Mouse (Mus musculus) ES-Bruce4 (cell line): ENCODE measurements around the gene Rtl6. TPM values are rescaled to one million over a fixed set of nuclear protein-coding genes. Genes with fewer than 3 reads are reported as not detected.

Experiments
- H3K27ac ChIP-seq: 2 replicates; pipeline ENCODE4 v1.5.1; 2012; ENCODE audit warnings: low read length, inconsistent platforms; ENCODE audit not compliant: insufficient read depth
- H3K27me3 ChIP-seq: 2 replicates; pipeline ENCODE4 v1.6.1; 2012; ENCODE audit warnings: mild to moderate bottlenecking, low read length, inconsistent platforms; ENCODE audit not compliant: control insufficient read depth, poor library complexity, insufficient read depth, severe bottlenecking
- H3K36me3 ChIP-seq: 2 replicates; pipeline ENCODE4 v1.6.1; 2012; ENCODE audit warnings: inconsistent platforms, mild to moderate bottlenecking, low read length, moderate library complexity; ENCODE audit not compliant: control insufficient read depth, poor library complexity, insufficient read depth, severe bottlenecking
- H3K4me1 ChIP-seq: one replicate; pipeline ENCODE4 v1.8.1; 2011; ENCODE audit warnings: low read length; ENCODE audit not compliant: control insufficient read depth, insufficient read depth
- H3K4me3 ChIP-seq: 2 replicates; pipeline ENCODE4 v1.5.1; 2011; ENCODE audit warnings: low read depth, mild to moderate bottlenecking, low read length
- H3K9ac ChIP-seq: 2 replicates; pipeline ENCODE4 v1.6.1; 2012; ENCODE audit warnings: low read depth, mild to moderate bottlenecking, inconsistent platforms; ENCODE audit not compliant: poor library complexity, severe bottlenecking
- H3K9me3 ChIP-seq: replicated peaks from 2 replicates; pipeline ENCODE4 v1.6.1; 2012; ENCODE audit warnings: mild to moderate bottlenecking, low read length, inconsistent platforms; ENCODE audit not compliant: control insufficient read depth, poor library complexity, insufficient read depth, severe bottlenecking
- CTCF ChIP-seq: IDR thresholded peaks from one replicate; pipeline ENCODE4 v1.8.1; 2011; ENCODE audit warnings: low read depth, low read length
- EP300 ChIP-seq: IDR thresholded peaks from 2 replicates; pipeline ENCODE4 v1.6.1; 2011; ENCODE audit warnings: low read depth, low read length; ENCODE audit not compliant: insufficient read depth
- POLR2A ChIP-seq: IDR thresholded peaks from one replicate; pipeline ENCODE4 v1.8.1; 2011; ENCODE audit warnings: low read length; ENCODE audit not compliant: insufficient read depth
- polyA plus RNA-seq: library from polyadenylated mRNA; stranded (reverse); fragments of >200 nt; gene quantifications from 2 replicates; pipeline ENCODE4 v1.2.4, GENCODE M21; 2011; ENCODE audit warnings: low read depth; ENCODE audit not compliant: missing spikeins, insufficient read depth, insufficient read length

The Rtl6 gene
- polyA plus RNA-seq, 1 experiment = 5.1 TPM

GRCm38 (mm10) chr15:84532211-84532610, 25.4 kb downstream of the Rtl6 start:
- Histone ChIP-seq H3K4me3 (no peak overlapping the region), H3K4me1 (no peaks in the 10 kb centered on the region), H3K36me3 (no peaks in the 10 kb centered on the region), H3K9me3 (peaks cover 4% of the 10 kb centered on the region; the same call in 1 of the 2 replicates), H3K27ac (no peak overlapping the region), H3K27me3 (no peaks in the 10 kb centered on the region), H3K9ac (no peak overlapping the region)
- TF ChIP-seq EP300 = no peak
- no peak for TF ChIP-seq CTCF
- TF ChIP-seq POLR2A = no peak

- TF ChIP-seq EP300 = no peak
- TF ChIP-seq CTCF = no peak
- TF ChIP-seq POLR2A = no peak
These were observed 26.1 kb downstream of the Rtl6 start for GRCm38 (mm10) chr15:84531535-84531934.

GRCm38 (mm10) chr15:84526921-84527320, 30.7 kb downstream of the Rtl6 start:
- no peaks in the 10 kb centered on the region for H3K36me3 ChIP-seq
- H3K27me3 ChIP-seq = no peaks in the 10 kb centered on the region
- no peak overlapping the region for H3K27ac ChIP-seq
- H3K4me1 ChIP-seq = no peaks in the 10 kb centered on the region
- TF ChIP-seq CTCF = no peak
- TF ChIP-seq EP300 = no peak
- no peak for TF ChIP-seq POLR2A
- H3K9me3 ChIP-seq = no peaks in the 10 kb centered on the region
- no peak overlapping the region for H3K9ac ChIP-seq
- H3K4me3 ChIP-seq = no peak overlapping the region

More at GRCm38 (mm10) chr15:84531535-84531934, 26.1 kb downstream of the Rtl6 start:
- no peaks in the 10 kb centered on the region for H3K4me1 ChIP-seq
- H3K27ac ChIP-seq = no peak overlapping the region
- no peak overlapping the region for H3K9ac ChIP-seq
- peaks cover 4% of the 10 kb centered on the region; the same call in 1 of the 2 replicates for H3K9me3 ChIP-seq
- no peak overlapping the region for H3K4me3 ChIP-seq
- H3K27me3 ChIP-seq = no peaks in the 10 kb centered on the region
- H3K36me3 ChIP-seq = no peaks in the 10 kb centered on the region

DNA sequence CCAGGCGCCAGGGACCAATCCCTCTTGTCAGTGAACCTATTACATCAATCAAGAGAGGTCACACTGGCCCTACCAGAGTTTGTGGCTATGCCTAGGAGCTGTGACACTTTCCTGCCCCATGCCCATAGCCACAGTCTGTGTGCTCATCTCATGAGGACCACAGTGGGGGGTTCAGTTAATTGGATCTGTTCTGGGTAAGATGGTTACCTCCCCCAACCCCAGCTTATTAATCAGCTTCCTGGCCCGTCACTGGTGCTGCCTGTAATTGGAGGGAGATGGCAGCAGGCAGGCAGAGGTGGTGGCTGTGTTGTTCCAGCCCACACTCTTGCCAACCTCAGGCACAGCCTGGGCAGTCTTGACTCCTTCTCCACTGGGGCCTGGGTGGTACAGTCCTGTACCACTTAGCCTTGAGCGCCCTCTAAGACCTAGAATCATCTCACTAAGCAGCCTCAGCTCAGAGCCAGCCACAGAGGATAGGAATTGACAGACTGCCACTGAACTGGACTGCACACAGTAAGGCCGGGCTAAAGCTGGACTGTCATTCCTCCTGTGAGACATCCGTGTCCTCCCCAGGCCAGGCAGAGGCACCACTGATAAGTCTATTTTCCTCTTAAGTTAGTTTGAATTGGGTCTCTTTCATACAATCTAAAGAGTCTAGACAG, 32.3 kb downstream of the Rtl6 start:
- no peaks in the 10 kb centered on the region for H3K36me3 ChIP-seq
- no peak overlapping the region for H3K27ac ChIP-seq
- no peak overlapping the region for H3K4me3 ChIP-seq
- no peak overlapping the region for H3K9ac ChIP-seq
- no peaks in the 10 kb centered on the region for H3K27me3 ChIP-seq
- H3K9me3 ChIP-seq = no peaks in the 10 kb centered on the region
- no peak for TF ChIP-seq POLR2A
- H3K4me1 ChIP-seq = no peaks in the 10 kb centered on the region

GRCm38 (mm10) chr15:84522953-84523689, 34.5 kb downstream of the Rtl6 start:
- H3K27me3 ChIP-seq = no peaks in the 10 kb centered on the region
- no peak overlapping the region for H3K4me3 ChIP-seq
- H3K9me3 ChIP-seq = no peaks in the 10 kb centered on the region
- TF ChIP-seq CTCF = no peak
- TF ChIP-seq EP300 = no peak
- no peaks in the 10 kb centered on the region for H3K36me3 ChIP-seq
- H3K27ac ChIP-seq = no peak overlapping the region
- H3K4me1 ChIP-seq = no peaks in the 10 kb centered on the region
- H3K9ac ChIP-seq = no peak overlapping the region

DNA sequence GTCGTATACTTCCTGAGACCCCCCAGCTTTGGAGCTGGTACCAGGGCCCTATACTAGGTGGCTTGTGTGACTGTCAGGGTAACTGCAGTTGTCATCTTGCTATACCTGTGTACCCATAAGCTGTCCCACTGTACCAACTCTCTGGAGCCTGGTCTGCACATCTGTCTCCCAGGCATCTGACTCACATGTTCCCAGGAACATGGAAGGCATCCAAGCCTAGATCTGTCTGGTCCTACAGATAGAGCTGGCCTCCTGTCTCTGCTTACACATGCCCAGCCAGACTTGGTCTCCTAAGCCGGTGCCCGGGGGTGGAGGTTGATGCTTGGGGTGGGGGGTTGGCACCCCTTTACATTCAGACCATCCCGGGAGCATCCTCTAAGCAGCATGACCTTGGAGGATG, 36.1 kb downstream of the Rtl6 start:
- TF ChIP-seq CTCF = no peak
- TF ChIP-seq EP300 = no peak
- no peak for TF ChIP-seq POLR2A
- no peak overlapping the region for H3K27ac ChIP-seq
- no peaks in the 10 kb centered on the region for H3K36me3 ChIP-seq
- no peaks in the 10 kb centered on the region for H3K27me3 ChIP-seq
- H3K9ac ChIP-seq = no peak overlapping the region
- H3K4me1 ChIP-seq = no peaks in the 10 kb centered on the region
- no peak overlapping the region for H3K4me3 ChIP-seq
- no peaks in the 10 kb centered on the region for H3K9me3 ChIP-seq
